Mouse (Mus musculus): ENCODE measurements around the gene Gpr137b. TPM values are rescaled to one million over a fixed set of nuclear protein-coding genes. Genes with fewer than 3 reads are reported as not detected.
"Not testable (repeated sequence)": the region's sequence is repeated elsewhere in the genome, so short reads cannot be mapped to it uniquely, and the experiment has no call there.

Gene Gpr137b
- polyA plus RNA-seq, 1 experiment from 2014 or later = 14.5 TPM

GRCm38 (mm10) chr13:13377180-13377579, 16.6 kb downstream of the Gpr137b start:
- no peaks in the 10 kb centered on the region for H3K9me3 ChIP-seq (ENCODE audit: low read depth, low read length)
- no peaks in the 10 kb centered on the region for H3K4me1 ChIP-seq (ENCODE audit: insufficient read depth)
- TF ChIP-seq CTCF (IDR thresholded peaks at IDR 0.05; ENCODE audit: low read depth) = no peak
- DNase-seq (no peak), ATAC-seq (ENCODE audit: insufficient read depth) (no peak)
- 78% methylated on average over 5 of the region's 5 CpGs for WGBS
- H3K4me2 ChIP-seq = no peak overlapping the region
- H3K27me3 ChIP-seq (ENCODE audit: insufficient read depth, low read length) = no peaks in the 10 kb centered on the region
- no peak overlapping the region for H3K27ac ChIP-seq (ENCODE audit: low read depth)
- no peak overlapping the region for H3K4me3 ChIP-seq (ENCODE audit: low read depth, low read length)
- no peaks in the 10 kb centered on the region for H3K36me3 ChIP-seq (ENCODE audit: insufficient read depth)
- H3K9ac ChIP-seq = no peak overlapping the region

- H3K4me3 ChIP-seq (ENCODE audit: low read depth, low read length); H3K4me1 ChIP-seq (ENCODE audit: insufficient read depth); H3K27me3 ChIP-seq (ENCODE audit: insufficient read depth, low read length); H3K27ac ChIP-seq (ENCODE audit: low read depth); H3K4me2 ChIP-seq; H3K36me3 ChIP-seq (ENCODE audit: insufficient read depth); H3K9me3 ChIP-seq (ENCODE audit: low read depth, low read length); H3K9ac ChIP-seq: not testable (repeated sequence)
- 69% methylated on average over 4 of the region's 6 CpGs for WGBS
- DNase-seq = peak; percentile 1
- peak; percentile 84 for ATAC-seq (ENCODE audit: insufficient read depth)
Measured at GRCm38 (mm10) chr13:13373965-13374364, 19.8 kb downstream of the Gpr137b start.

DNA sequence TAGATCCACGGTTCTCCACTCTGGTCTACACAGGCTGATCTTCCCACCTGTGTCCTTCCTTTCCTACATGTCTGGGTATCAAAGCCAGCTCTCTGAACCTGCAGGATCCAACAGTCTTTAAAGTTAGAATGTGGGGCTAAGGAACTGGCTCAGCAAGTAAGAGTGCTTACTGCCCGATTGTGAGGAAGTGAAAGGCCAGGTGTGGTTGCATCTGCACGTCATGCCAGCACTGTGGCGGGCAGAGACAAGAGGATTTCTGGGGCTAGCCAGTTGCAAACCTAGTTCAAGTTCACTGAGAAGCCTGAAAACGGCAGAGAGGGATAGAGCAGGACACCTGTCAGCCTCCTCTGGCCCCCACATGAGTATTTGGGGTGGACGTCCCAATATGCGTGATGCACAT, 22.4 kb downstream of the Gpr137b start:
- not testable (repeated sequence) for H3K4me1 ChIP-seq (ENCODE audit: insufficient read depth)
- 88% methylated on average over 7 of the region's 7 CpGs for WGBS

GRCm38 (mm10) chr13:13366371-13366770, 27.4 kb downstream of the Gpr137b start:
- 93% methylated on average over 2 of the region's 2 CpGs for WGBS
- H3K36me3 ChIP-seq (ENCODE audit: insufficient read depth); H3K27me3 ChIP-seq (ENCODE audit: insufficient read depth, low read length); H3K4me2 ChIP-seq; ATAC-seq (ENCODE audit: insufficient read depth); H3K9me3 ChIP-seq (ENCODE audit: low read depth, low read length); H3K27ac ChIP-seq (ENCODE audit: low read depth); DNase-seq; H3K9ac ChIP-seq; H3K4me3 ChIP-seq (ENCODE audit: low read depth, low read length); H3K4me1 ChIP-seq (ENCODE audit: insufficient read depth): not testable (repeated sequence)

More for the DNA sequence above, 22.4 kb downstream of the Gpr137b start:
- H3K27me3 ChIP-seq (ENCODE audit: insufficient read depth, low read length); H3K36me3 ChIP-seq (ENCODE audit: insufficient read depth); H3K9ac ChIP-seq; H3K9me3 ChIP-seq (ENCODE audit: low read depth, low read length); H3K27ac ChIP-seq (ENCODE audit: low read depth); ATAC-seq (ENCODE audit: insufficient read depth); H3K4me2 ChIP-seq; DNase-seq; H3K4me3 ChIP-seq (ENCODE audit: low read depth, low read length): not testable (repeated sequence)

- H3K27me3 ChIP-seq (ENCODE audit: insufficient read depth, low read length); DNase-seq; H3K27ac ChIP-seq (ENCODE audit: low read depth); H3K9ac ChIP-seq; H3K9me3 ChIP-seq (ENCODE audit: low read depth, low read length); H3K4me1 ChIP-seq (ENCODE audit: insufficient read depth); H3K36me3 ChIP-seq (ENCODE audit: insufficient read depth); H3K4me3 ChIP-seq (ENCODE audit: low read depth, low read length); H3K4me2 ChIP-seq; ATAC-seq (ENCODE audit: insufficient read depth): not testable (repeated sequence)
- WGBS = 92% methylated on average over 7 of the region's 7 CpGs
Measured at GRCm38 (mm10) chr13:13363536-13363935, 30.3 kb downstream of the Gpr137b start.

- H3K4me1 ChIP-seq (ENCODE audit: insufficient read depth); H3K27ac ChIP-seq (ENCODE audit: low read depth); H3K4me2 ChIP-seq; H3K4me3 ChIP-seq (ENCODE audit: low read depth, low read length); H3K36me3 ChIP-seq (ENCODE audit: insufficient read depth); H3K9me3 ChIP-seq (ENCODE audit: low read depth, low read length); H3K9ac ChIP-seq; DNase-seq; ATAC-seq (ENCODE audit: insufficient read depth); H3K27me3 ChIP-seq (ENCODE audit: insufficient read depth, low read length): not testable (repeated sequence)
- 95% methylated on average over 6 of the region's 6 CpGs for WGBS
Measured at GRCm38 (mm10) chr13:13362261-13362660, 31.6 kb downstream of the Gpr137b start.

- H3K9me3 ChIP-seq (ENCODE audit: low read depth, low read length); H3K4me1 ChIP-seq (ENCODE audit: insufficient read depth); H3K27me3 ChIP-seq (ENCODE audit: insufficient read depth, low read length); H3K36me3 ChIP-seq (ENCODE audit: insufficient read depth); H3K9ac ChIP-seq; H3K4me3 ChIP-seq (ENCODE audit: low read depth, low read length); H3K4me2 ChIP-seq; H3K27ac ChIP-seq (ENCODE audit: low read depth): not testable (repeated sequence)
- 0 out of 2 replicates have a peak, but pooled peaks have one; percentile 55 for ATAC-seq (ENCODE audit: insufficient read depth)
- WGBS = 51% methylated on average over 4 of the region's 4 CpGs
- peak; percentile 13 for DNase-seq
Measured at GRCm38 (mm10) chr13:13360045-13360444, 33.8 kb downstream of the Gpr137b start.

DNA sequence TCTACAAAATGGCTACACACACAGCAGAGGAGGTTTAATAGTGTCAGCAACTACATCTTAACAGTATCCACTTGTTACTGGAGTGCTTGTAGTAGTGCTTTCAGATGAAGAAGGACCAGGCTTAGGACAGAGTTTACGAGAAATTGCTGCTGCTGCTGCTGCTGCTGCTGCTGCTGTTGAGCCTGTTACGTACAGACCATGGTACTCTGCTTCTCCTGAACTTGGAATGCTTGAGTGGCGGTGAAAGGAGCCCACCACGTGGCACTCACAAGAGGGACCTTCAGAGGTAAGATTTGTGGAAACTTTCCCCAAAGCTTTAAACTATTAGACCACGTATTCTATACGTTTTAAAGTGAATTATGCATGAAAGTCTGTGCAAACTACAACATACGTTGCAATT, 35.2 kb downstream of the Gpr137b start:
- H3K36me3 ChIP-seq (ENCODE audit: insufficient read depth); H3K27me3 ChIP-seq (ENCODE audit: insufficient read depth, low read length); ATAC-seq (ENCODE audit: insufficient read depth); H3K27ac ChIP-seq (ENCODE audit: low read depth); H3K4me3 ChIP-seq (ENCODE audit: low read depth, low read length); H3K9ac ChIP-seq; H3K4me1 ChIP-seq (ENCODE audit: insufficient read depth); H3K4me2 ChIP-seq; DNase-seq; H3K9me3 ChIP-seq (ENCODE audit: low read depth, low read length): not testable (repeated sequence)
- WGBS = 85% methylated on average over 7 of the region's 7 CpGs

DNA sequence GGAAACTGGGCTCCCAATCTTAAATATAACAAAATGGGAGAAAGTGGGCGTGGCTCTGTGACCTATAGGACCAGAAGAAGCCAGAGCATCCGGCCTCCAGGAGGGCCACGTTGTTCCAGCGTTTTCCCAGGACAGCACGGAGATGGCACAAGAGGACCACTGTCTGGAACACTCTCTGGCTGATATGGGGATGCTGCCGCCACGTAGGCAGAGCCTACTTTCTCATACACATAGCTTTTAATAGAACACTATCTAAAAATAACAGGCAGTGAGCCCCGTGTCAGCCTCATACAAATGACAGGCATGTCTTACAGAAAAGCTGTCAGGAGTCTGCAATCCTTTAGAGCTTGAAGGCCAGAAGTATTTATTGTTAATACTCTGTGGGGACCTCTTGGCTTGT, 35.7 kb downstream of the Gpr137b start:
- H3K27me3 ChIP-seq (ENCODE audit: insufficient read depth, low read length); H3K27ac ChIP-seq (ENCODE audit: low read depth); H3K9ac ChIP-seq; H3K4me1 ChIP-seq (ENCODE audit: insufficient read depth); H3K36me3 ChIP-seq (ENCODE audit: insufficient read depth); DNase-seq; H3K4me3 ChIP-seq (ENCODE audit: low read depth, low read length); H3K4me2 ChIP-seq; H3K9me3 ChIP-seq (ENCODE audit: low read depth, low read length): not testable (repeated sequence)
- WGBS = 68% methylated on average over 8 of the region's 8 CpGs
- 0 out of 2 replicates have a peak, but pooled peaks have one; percentile 15 for ATAC-seq (ENCODE audit: insufficient read depth)

GRCm38 (mm10) chr13:13352113-13352512, 41.7 kb downstream of the Gpr137b start:
- not testable (repeated sequence) for H3K27ac ChIP-seq (ENCODE audit: low read depth); H3K36me3 ChIP-seq (ENCODE audit: insufficient read depth); H3K4me2 ChIP-seq; H3K4me3 ChIP-seq (ENCODE audit: low read depth, low read length); H3K27me3 ChIP-seq (ENCODE audit: insufficient read depth, low read length); H3K9me3 ChIP-seq (ENCODE audit: low read depth, low read length); H3K9ac ChIP-seq; H3K4me1 ChIP-seq (ENCODE audit: insufficient read depth)
- peak; percentile 3 for DNase-seq
- peak; percentile 70 for ATAC-seq (ENCODE audit: insufficient read depth)
- WGBS = 61% methylated on average over 4 of the region's 4 CpGs

- H3K4me3 ChIP-seq (ENCODE audit: low read depth, low read length); H3K4me2 ChIP-seq; H3K27me3 ChIP-seq (ENCODE audit: insufficient read depth, low read length); DNase-seq; H3K9me3 ChIP-seq (ENCODE audit: low read depth, low read length); H3K36me3 ChIP-seq (ENCODE audit: insufficient read depth); H3K27ac ChIP-seq (ENCODE audit: low read depth); H3K9ac ChIP-seq; H3K4me1 ChIP-seq (ENCODE audit: insufficient read depth); ATAC-seq (ENCODE audit: insufficient read depth): not testable (repeated sequence)
- 83% methylated on average over 7 of the region's 7 CpGs for WGBS
Measured at GRCm38 (mm10) chr13:13350681-13351080, 43.1 kb downstream of the Gpr137b start.
